Mouse (Mus musculus) ovary, adult 18-20 months (tissue): ENCODE data around the gene Gm28308.

Experiments
- DNase-seq: peaks from one replicate; pipeline ENCODE4 v3.0.0; 2022; ENCODE audit warnings: low spot score, mixed read lengths

The Gm28308 gene

GRCm38 (mm10) chr6:52167736-52168161 is 45.4 kb downstream of the Gm28308 start:
- DNase-seq = no peak

GRCm38 (mm10) chr6:52167176-52167575 is 46.0 kb downstream of the Gm28308 start:
- DNase-seq = no peak

GRCm38 (mm10) chr6:52166431-52167077 is 46.6 kb downstream of the Gm28308 start:
- no peak for DNase-seq

GRCm38 (mm10) chr6:52165441-52166370 is 47.4 kb downstream of the Gm28308 start:
- no peak for DNase-seq

GRCm38 (mm10) chr6:52164626-52165440 is 48.3 kb downstream of the Gm28308 start, which contains the start of gene Hoxa2:
TSS of gene Hoxa2 (minus strand) at chr6:52164831.
- no peak for DNase-seq

GRCm38 (mm10) chr6:52164051-52164625 is 49.0 kb downstream of the Gm28308 start:
- DNase-seq = no peak

GRCm38 (mm10) chr6:52163366-52164031 is 49.6 kb downstream of the Gm28308 start:
- DNase-seq = no peak

GRCm38 (mm10) chr6:52162611-52163365 is 50.4 kb downstream of the Gm28308 start:
- no peak for DNase-seq

- no peak for DNase-seq
Measured at GRCm38 (mm10) chr6:52162093-52162380, 51.1 kb downstream of the Gm28308 start.

- no peak for DNase-seq
Measured at GRCm38 (mm10) chr6:52161336-52162092, 51.6 kb downstream of the Gm28308 start.

- peak; percentile 40 for DNase-seq
Measured at GRCm38 (mm10) chr6:52160511-52161335, 52.4 kb downstream of the Gm28308 start.

GRCm38 (mm10) chr6:52159979-52160378 is 53.2 kb downstream of the Gm28308 start:
- no peak for DNase-seq

GRCm38 (mm10) chr6:52159164-52159761 is 53.9 kb downstream of the Gm28308 start:
- no peak for DNase-seq

GRCm38 (mm10) chr6:52158276-52159051 is 54.7 kb downstream of the Gm28308 start, which contains the start of gene Hoxa1:
TSS of gene Hoxa1 (minus strand) at chr6:52158317.
- peak; percentile 44 for DNase-seq

GRCm38 (mm10) chr6:52157466-52158275 is 55.5 kb downstream of the Gm28308 start:
- no peak for DNase-seq

GRCm38 (mm10) chr6:52156551-52157200 is 56.5 kb downstream of the Gm28308 start:
- DNase-seq = no peak
